Mouse (Mus musculus) limb, embryonic 10.5 days (tissue): ENCODE measurements around the gene Rprml. TPM values are rescaled to one million over a fixed set of nuclear protein-coding genes. Genes with fewer than 3 reads are reported as not detected.

ENCODE experiments used
- DNase-seq: peaks from one replicate; pipeline ENCODE4 v3.0.0-alpha.2; 2017; ENCODE audit warnings: low spot score
- H3K27ac ChIP-seq: fragments of 300-500 bp; sonication (generic); 2 replicates; pipeline ENCODE4 v1.5.1; 2016; ENCODE audit warnings: mild to moderate bottlenecking
- H3K27me3 ChIP-seq: fragments of 300-500 bp; sonication (generic); 2 replicates; pipeline ENCODE4 v1.6.1; 2016; ENCODE audit warnings: low read depth, mild to moderate bottlenecking; ENCODE audit not compliant: poor library complexity, severe bottlenecking
- H3K36me3 ChIP-seq: fragments of 300-500 bp; sonication (generic); 2 replicates; pipeline ENCODE4 v1.6.1; 2016; ENCODE audit warnings: mild to moderate bottlenecking, moderate library complexity
- H3K4me1 ChIP-seq: fragments of 300-500 bp; sonication (generic); 2 replicates; pipeline ENCODE4 v1.6.1; 2016
- H3K4me3 ChIP-seq: fragments of 300-500 bp; sonication (generic); 2 replicates; pipeline ENCODE4 v1.5.1; 2016; ENCODE audit warnings: mild to moderate bottlenecking, moderate library complexity
- H3K9me3 ChIP-seq: fragments of 300-500 bp; sonication (generic); replicated peaks from 2 replicates; pipeline ENCODE4 v1.6.1; 2016; ENCODE audit warnings: mild to moderate bottlenecking
- WGBS: fragments of 180-500 bp; shearing (Covaris S2); methylation state at CpG from one replicate; pipeline ENCODE4 v1.1.7; 2016; 5-methylcytosine and 5-hydroxymethylcytosine counted together
- polyA plus RNA-seq: library from polyadenylated mRNA; unstranded; fragments of >200 nt; fragmentation: Nextera tagmentation; extraction: Ambion mirVana; gene quantifications from 2 replicates; pipeline ENCODE4 v1.2.1, GENCODE M21; 2016

Gene Rprml
- polyA plus RNA-seq, 1 experiment from 2014 or later: 0.48 TPM

- no peak for DNase-seq
- WGBS: 73% methylated on average over 2 of the region's 2 CpGs
- Histone ChIP-seq H3K27me3 (no peaks in the 10 kb centered on the region), H3K9me3 (no peaks in the 10 kb centered on the region), H3K36me3 (peaks cover 5% of the 10 kb centered on the region; the same call in 1 of the 2 replicates), H3K27ac (peak overlapping the region; percentile 99), H3K4me3 (peak overlapping the region; percentile 91), H3K4me1 (peaks cover 5% of the 10 kb centered on the region; the same call in 1 of the 2 replicates)
Observed at GRCm38 (mm10) chr11:103698226-103698625, 48.9 kb downstream of the Rprml start.

Other genes with a start within 250 kb of the Rprml start
- 7.6 and 8.2 TPM in 2 replicates for gene Plekhm1, start 236.9 kb upstream of the Rprml start, polyA plus RNA-seq
- not detected in 2 replicates for gene Lrrc37a, start 145.0 kb upstream of the Rprml start, polyA plus RNA-seq
- gene Gm884, start 28.4 kb upstream of the Rprml start, polyA plus RNA-seq: not detected in 2 replicates
- not detected in 2 replicates for gene Lyzl6, start 10.7 kb upstream of the Rprml start, polyA plus RNA-seq
- 94.5 and 108 TPM in 2 replicates for gene Gosr2, start 48.3 kb downstream of the Rprml start, polyA plus RNA-seq
- gene Wnt9b, start 100.3 kb downstream of the Rprml start, polyA plus RNA-seq: 1.1 and 1.2 TPM in 2 replicates
- 5.3 and 5.8 TPM in 2 replicates for gene Wnt3, start 124.6 kb downstream of the Rprml start, polyA plus RNA-seq